Comparison of ENCODE assay signal across 8 mouse cellular contexts in the genomic region with DNA sequence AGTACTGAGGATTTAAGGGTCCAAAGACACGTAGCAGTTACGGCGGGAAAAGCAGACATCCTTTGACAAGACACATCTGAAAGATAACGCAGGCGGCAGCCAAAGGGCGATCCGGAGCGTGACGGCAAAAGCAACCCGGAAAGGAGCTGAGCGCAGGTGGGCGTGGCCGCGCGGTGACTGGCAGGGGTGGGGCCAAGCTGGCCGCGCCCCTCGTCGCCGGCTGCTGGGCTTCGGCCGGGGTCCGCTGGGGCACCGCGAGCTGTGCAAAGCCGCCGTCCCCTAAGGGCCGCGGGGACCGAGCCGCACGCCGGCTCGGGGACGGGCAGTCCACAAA. TPM values are rescaled to one million over a fixed set of nuclear protein-coding genes. Genes with fewer than 3 reads are reported as not detected.
DNase-seq lines count a peak whose midpoint lies in the region; ATAC-seq and TF ChIP-seq lines count a peak whose summit lies in the region.

Lrp10 (plus strand) TSS at position 179 of the 334 bp plus-strand sequence.

- DNase-seq in A20 (ENCODE audit: low read depth, low spot score) = peak; percentile 95
- DNase-seq in heart, embryonic 10.5 days (ENCODE audit: low spot score) = peak; percentile 95
- peak; percentile 85 for DNase-seq in midbrain, postnatal 0 days (ENCODE audit: low spot score)
- peak; percentile 95 to 96 for DNase-seq in spleen, postnatal 10 days (ENCODE audit: low spot score in 2 of 2)

- no peaks in the 10 kb centered on the region for H3K9me3 ChIP-seq in heart, embryonic 10.5 days
- H3K9me3 ChIP-seq in kidney, embryonic 15.5 days (replicated peaks) = no peaks in the 10 kb centered on the region
- no peaks in the 10 kb centered on the region for H3K9me3 ChIP-seq in limb, embryonic 15.5 days
- no peaks in the 10 kb centered on the region for H3K9me3 ChIP-seq in midbrain, postnatal 0 days (ENCODE audit: low read length)

- H3K4me3 ChIP-seq in bone marrow macrophage, adult 2 months (ENCODE audit: insufficient read depth, low read length) = peak within 1 kb of the TSS; percentile 83
- peak within 1 kb of the TSS; percentile 75 for H3K4me3 ChIP-seq in embryonic fibroblast, embryonic 13.5 days (ENCODE audit: insufficient read depth, low read length)
- peak within 1 kb of the TSS; percentile 80 for H3K4me3 ChIP-seq in heart, embryonic 10.5 days
- peak within 1 kb of the TSS; percentile 90 for H3K4me3 ChIP-seq in kidney, embryonic 15.5 days (replicated peaks)
- peak within 1 kb of the TSS; percentile 96 for H3K4me3 ChIP-seq in limb, embryonic 15.5 days
- H3K4me3 ChIP-seq in midbrain, postnatal 0 days (ENCODE audit: low read depth, low read length) = peak within 1 kb of the TSS; percentile 50

- no peak for TF ChIP-seq CTCF in bone marrow macrophage, adult 2 months (IDR thresholded peaks at IDR 0.05; ENCODE audit: low read depth, low read length)
- no peak for TF ChIP-seq CTCF in embryonic fibroblast, embryonic 13.5 days (IDR thresholded peaks at IDR 0.05; ENCODE audit: borderline replicate concordance, insufficient read depth, low read length)
- TF ChIP-seq CTCF in midbrain, postnatal 0 days (IDR thresholded peaks at IDR 0.05) = no peak

- H3K9ac ChIP-seq in kidney, embryonic 15.5 days = peak within 1 kb of the TSS; percentile 86
- peak within 1 kb of the TSS; percentile 84 for H3K9ac ChIP-seq in limb, embryonic 15.5 days
- peak within 1 kb of the TSS; percentile 53 for H3K9ac ChIP-seq in midbrain, postnatal 0 days (replicated peaks; ENCODE audit: low read length, poor library complexity, severe bottlenecking)

- peak within 1 kb of the TSS; percentile 77 for H3K4me2 ChIP-seq in kidney, embryonic 15.5 days
- peak within 1 kb of the TSS; percentile 80 for H3K4me2 ChIP-seq in limb, embryonic 15.5 days
- peak within 1 kb of the TSS; percentile 85 for H3K4me2 ChIP-seq in midbrain, postnatal 0 days (ENCODE audit: low read depth, low read length, poor library complexity, severe bottlenecking)

- ATAC-seq in kidney, embryonic 15.5 days (replicated peaks; ENCODE audit: low FRiP score) = peak; percentile 92
- ATAC-seq in limb, embryonic 15.5 days (ENCODE audit: insufficient number of reproducible peaks, low FRiP score, low TSS enrichment, low read depth) = peak; percentile 70
- peak; percentile 78 for ATAC-seq in midbrain, postnatal 0 days (ENCODE audit: low FRiP score)

- no peak for TF ChIP-seq POLR2A in bone marrow macrophage, adult 2 months (IDR thresholded peaks at IDR 0.05; ENCODE audit: borderline replicate concordance, low read depth, low read length)
- TF ChIP-seq POLR2A in embryonic fibroblast, embryonic 13.5 days (IDR thresholded peaks at IDR 0.05; ENCODE audit: low read depth, low read length) = peak; percentile 53; the same call in 1 of the 2 replicates

- under 1% methylated on average over 35 of the region's 35 CpGs for WGBS in heart, embryonic 10.5 days
- WGBS in kidney, embryonic 15.5 days = under 1% methylated on average over 35 of the region's 35 CpGs
- WGBS in limb, embryonic 15.5 days = 0% methylated on average over 28 of the region's 35 CpGs
- WGBS in midbrain, postnatal 0 days = 0% methylated on average over 26 of the region's 35 CpGs

- no peaks in the 10 kb centered on the region for H3K27me3 ChIP-seq in heart, embryonic 10.5 days (ENCODE audit: insufficient read depth, poor library complexity, severe bottlenecking)
- no peaks in the 10 kb centered on the region for H3K27me3 ChIP-seq in kidney, embryonic 15.5 days
- H3K27me3 ChIP-seq in limb, embryonic 15.5 days = no peaks in the 10 kb centered on the region
- H3K27me3 ChIP-seq in midbrain, postnatal 0 days (ENCODE audit: insufficient read depth, low read length) = no peaks in the 10 kb centered on the region

- H3K4me1 ChIP-seq in bone marrow macrophage, adult 2 months (ENCODE audit: control insufficient read depth, insufficient read depth, low read length) = no peaks in the 10 kb centered on the region
- no peaks in the 10 kb centered on the region for H3K4me1 ChIP-seq in embryonic fibroblast, embryonic 13.5 days (ENCODE audit: control insufficient read depth, insufficient read depth, low read length)
- H3K4me1 ChIP-seq in heart, embryonic 10.5 days = peaks cover 21% of the 10 kb centered on the region
- H3K4me1 ChIP-seq in kidney, embryonic 15.5 days = peaks cover 16% of the 10 kb centered on the region
- peaks cover 11% of the 10 kb centered on the region; the same call in 1 of the 2 replicates for H3K4me1 ChIP-seq in limb, embryonic 15.5 days
- H3K4me1 ChIP-seq in midbrain, postnatal 0 days (ENCODE audit: insufficient read depth, low read length) = no peaks in the 10 kb centered on the region

- peak within 1 kb of the TSS; percentile 35 for H3K27ac ChIP-seq in bone marrow macrophage, adult 2 months (ENCODE audit: insufficient read depth, low read depth, low read length)
- peak within 1 kb of the TSS; percentile 30 for H3K27ac ChIP-seq in embryonic fibroblast, embryonic 13.5 days (ENCODE audit: insufficient read depth, low read length)
- H3K27ac ChIP-seq in heart, embryonic 10.5 days = peak within 1 kb of the TSS; percentile 93
- peak within 1 kb of the TSS; percentile 92 for H3K27ac ChIP-seq in kidney, embryonic 15.5 days
- H3K27ac ChIP-seq in limb, embryonic 15.5 days = peak within 1 kb of the TSS; percentile 83
- H3K27ac ChIP-seq in midbrain, postnatal 0 days (ENCODE audit: low read depth, low read length) = peak within 1 kb of the TSS; percentile 3; the same call in 1 of the 2 replicates

- peaks cover 30% of the 10 kb centered on the region for H3K36me3 ChIP-seq in heart, embryonic 10.5 days
- peaks cover 34% of the 10 kb centered on the region for H3K36me3 ChIP-seq in kidney, embryonic 15.5 days
- peaks cover 29% of the 10 kb centered on the region for H3K36me3 ChIP-seq in limb, embryonic 15.5 days
- peaks cover 13% of the 10 kb centered on the region for H3K36me3 ChIP-seq in midbrain, postnatal 0 days (ENCODE audit: insufficient read depth, low read length)

RNA-seq across cellular contexts. Expression of gene Lrp10, which starts in this region (rescaled TPM):
- 64.2 and 81.2 TPM in 2 replicates for polyA plus RNA-seq in bone marrow macrophage, adult 2 months (2012; ENCODE audit: insufficient read depth, insufficient read length, missing spikeins)
- polyA plus RNA-seq in embryonic fibroblast, embryonic 13.5 days (2011; ENCODE audit: insufficient read length, low read depth, missing spikeins) = 85.6 and 98.2 TPM in 2 replicates
- 44.8 and 51.0 TPM in 2 replicates for polyA plus RNA-seq in heart, embryonic 10.5 days (2016; fragmentation: Nextera tagmentation; extraction: Ambion mirVana)
- polyA plus RNA-seq in kidney, embryonic 15.5 days (2015; fragmentation: Nextera tagmentation; extraction: Ambion mirVana) = 46.8 and 54.6 TPM in 2 replicates
- 42.8 and 46.4 TPM in 2 replicates for polyA plus RNA-seq in limb, embryonic 15.5 days (2015; fragmentation: Nextera tagmentation; extraction: Ambion mirVana)
- 40.2 and 42.1 TPM in 2 replicates for total RNA-seq in midbrain, postnatal 0 days (2014; rRNA removed)
- polyA plus RNA-seq in midbrain, postnatal 0 days (2015; fragmentation: Nextera tagmentation; extraction: Ambion mirVana) = 29.7 and 31.9 TPM in 2 replicates

Comparison
In these comparisons a context has a peak if more than half of its experiments do, and no peak if none do; other contexts are left out.
1. Peak in every context shown above with its lines: DNase-seq, ATAC-seq, H3K4me3 ChIP-seq and H3K27ac ChIP-seq.
2. H3K27ac ChIP-seq: peak in every context shown above with its lines; median percentile 93 in heart, embryonic 10.5 days; 92 in kidney, embryonic 15.5 days; 83 in limb, embryonic 15.5 days; 35 in bone marrow macrophage, adult 2 months; 30 in embryonic fibroblast, embryonic 13.5 days; 3 in midbrain, postnatal 0 days.